Mouse (Mus musculus) heart, embryonic 15.5 days (tissue): ENCODE measurements at regions not wholly inside any gene's neighbourhood (a gene's known extent, or its start where the extent isn't known, plus 50 kb on each side); places are given as distances from the start of the nearest gene placed in this dataset.

ENCODE experiments used
- ATAC-seq: fragments of 200-750 bp; cut with Nextera tagmentation; replicated peaks from 2 replicates; pipeline ENCODE4 v1.8.0; 2017; ENCODE audit warnings: low read depth, moderate TSS enrichment; ENCODE audit not compliant: insufficient number of reproducible peaks, insufficient read depth, low FRiP score
- H3K27ac ChIP-seq: fragments of 300-500 bp; sonication (generic); 2 replicates; pipeline ENCODE4 v1.5.1; 2015; ENCODE audit warnings: mild to moderate bottlenecking, inconsistent platforms
- H3K27me3 ChIP-seq: fragments of 300-500 bp; sonication (generic); 2 replicates; pipeline ENCODE4 v1.6.1; 2015; ENCODE audit warnings: inconsistent platforms
- H3K36me3 ChIP-seq: fragments of 300-500 bp; sonication (generic); 2 replicates; pipeline ENCODE4 v1.6.1; 2015; ENCODE audit warnings: mild to moderate bottlenecking, inconsistent platforms
- H3K4me1 ChIP-seq: fragments of 300-500 bp; sonication (generic); replicated peaks from 2 replicates; pipeline ENCODE4 v1.6.1; 2015; ENCODE audit warnings: inconsistent platforms
- H3K4me2 ChIP-seq: fragments of 300-500 bp; sonication (generic); 2 replicates; pipeline ENCODE4 v1.6.1; 2015; ENCODE audit warnings: inconsistent platforms, mild to moderate bottlenecking, moderate library complexity
- H3K4me3 ChIP-seq: fragments of 300-500 bp; sonication (generic); 2 replicates; pipeline ENCODE4 v1.5.1; 2015; ENCODE audit warnings: mild to moderate bottlenecking, inconsistent platforms
- H3K9ac ChIP-seq: fragments of 300-500 bp; sonication (generic); 2 replicates; pipeline ENCODE4 v1.6.1; 2015; ENCODE audit warnings: mild to moderate bottlenecking, inconsistent platforms
- H3K9me3 ChIP-seq: fragments of 300-500 bp; sonication (generic); replicated peaks from 2 replicates; pipeline ENCODE4 v1.6.1; 2016; ENCODE audit warnings: inconsistent platforms
- WGBS: fragments of 180-500 bp; shearing (Covaris S2); methylation state at CpG from one replicate; pipeline ENCODE4 v1.1.7; 2015; ENCODE audit warnings: mixed read lengths; 5-methylcytosine and 5-hydroxymethylcytosine counted together

- H3K36me3 ChIP-seq, result no peaks in the 10 kb centered on the region
- ATAC-seq, result no peak
- no peak overlapping the region for H3K4me3 ChIP-seq
- H3K4me1 ChIP-seq, result peaks cover 7% of the 10 kb centered on the region; the same call in 1 of the 2 replicates
- 86% methylated on average over 10 of the region's 10 CpGs for WGBS
- no peak overlapping the region for H3K27ac ChIP-seq
- H3K27me3 ChIP-seq, result peaks cover 4% of the 10 kb centered on the region; the same call in 1 of the 2 replicates
- H3K9me3 ChIP-seq, result no peaks in the 10 kb centered on the region
- H3K9ac ChIP-seq, result no peak overlapping the region
- no peak overlapping the region for H3K4me2 ChIP-seq
Observed at GRCm38 (mm10) chr4:140423791-140424190, 177.2 kb upstream of the Igsf21 start.

DNA sequence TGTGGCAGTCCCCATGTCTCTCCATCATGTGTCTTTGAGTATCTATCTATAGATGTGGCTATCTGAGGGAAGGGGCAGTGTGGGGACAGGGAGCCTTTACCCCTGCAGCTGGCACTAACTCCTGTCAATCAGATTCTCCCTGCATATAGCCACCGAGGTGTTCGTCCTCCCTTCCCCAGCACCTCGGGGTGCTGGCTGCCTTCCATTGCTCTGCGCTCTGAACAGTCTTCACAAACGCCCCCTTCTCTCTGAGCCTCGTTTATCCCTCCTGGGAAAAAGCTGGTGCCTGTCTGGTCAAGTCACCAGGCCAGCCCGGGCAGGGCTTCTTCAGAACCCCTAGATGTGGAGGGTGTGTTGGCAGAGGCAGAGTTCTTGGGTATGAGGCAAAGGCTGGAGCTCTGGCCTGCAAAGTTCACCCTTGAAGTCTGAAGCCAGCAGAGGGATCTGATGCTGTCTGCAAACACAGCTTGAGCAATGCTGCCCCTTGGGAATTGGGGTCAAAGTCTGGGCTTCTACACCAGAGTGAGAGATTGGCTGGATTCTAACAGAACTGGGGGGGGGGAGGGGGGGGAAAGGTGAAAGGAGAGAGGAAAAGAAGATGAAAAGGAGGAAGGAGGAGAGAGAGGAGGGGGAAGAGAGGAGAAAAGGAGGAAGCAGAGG is 175.5 kb upstream of the Igsf21 start:
- Histone ChIP-seq H3K9ac (no peak overlapping the region), H3K36me3 (no peaks in the 10 kb centered on the region), H3K4me1 (peaks cover 7% of the 10 kb centered on the region; the same call in 1 of the 2 replicates), H3K4me2 (no peak overlapping the region), H3K27ac (no peak overlapping the region), H3K27me3 (peaks cover 4% of the 10 kb centered on the region; the same call in 1 of the 2 replicates), H3K9me3 (no peaks in the 10 kb centered on the region), H3K4me3 (no peak overlapping the region)
- WGBS, result 51% methylated on average over 7 of the region's 7 CpGs
- ATAC-seq, result no peak

DNA sequence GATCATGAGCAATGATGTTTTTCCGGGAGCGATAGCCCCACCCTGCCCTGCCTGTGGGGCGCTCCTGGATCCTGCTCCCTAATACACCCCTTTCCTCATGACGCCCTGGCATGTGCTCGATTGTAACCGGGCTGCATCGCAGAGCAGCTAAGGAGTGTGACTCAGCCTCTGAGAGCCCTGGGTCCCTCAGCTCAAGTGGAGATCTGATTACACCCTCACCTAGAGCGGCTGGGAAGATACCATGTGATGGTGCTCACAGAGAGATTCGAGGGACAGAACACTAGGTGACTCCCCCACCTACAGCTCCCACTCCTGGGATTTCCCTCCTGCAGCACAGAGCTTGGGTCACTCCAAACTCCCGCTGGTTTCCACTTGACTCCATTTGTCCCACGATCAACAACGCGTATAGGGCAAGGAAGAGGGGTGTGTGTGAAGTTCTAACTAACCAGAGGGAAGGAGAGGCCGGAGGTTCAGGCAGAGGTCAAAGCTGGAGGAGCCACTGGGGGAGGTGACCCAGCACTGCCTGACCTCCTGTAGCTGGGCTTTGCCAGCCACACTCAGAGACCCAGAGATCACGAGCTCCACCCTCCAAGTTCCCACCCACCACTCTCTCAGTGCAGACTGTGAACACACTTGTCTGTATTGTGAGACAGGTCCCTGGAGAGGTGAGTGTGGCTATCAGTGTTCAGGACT is 173.3 kb upstream of the Igsf21 start:
- H3K9me3 ChIP-seq, result no peaks in the 10 kb centered on the region
- peaks cover 4% of the 10 kb centered on the region; the same call in 1 of the 2 replicates for H3K27me3 ChIP-seq
- no peak overlapping the region; the same call in 1 of the 2 replicates for H3K9ac ChIP-seq
- 31% methylated on average over 15 of the region's 15 CpGs for WGBS
- no peak overlapping the region for H3K4me2 ChIP-seq
- no peak overlapping the region for H3K4me3 ChIP-seq
- no peaks in the 10 kb centered on the region for H3K36me3 ChIP-seq
- peaks cover 5% of the 10 kb centered on the region; the same call in 1 of the 2 replicates for H3K4me1 ChIP-seq
- H3K27ac ChIP-seq, result no peak overlapping the region
- no peak for ATAC-seq

GRCm38 (mm10) chr4:140412312-140412930 is 165.8 kb upstream of the Igsf21 start:
- no peak for ATAC-seq
- WGBS, result 73% methylated on average over 17 of the region's 17 CpGs
- Histone ChIP-seq H3K4me2 (no peak overlapping the region), H3K4me3 (no peak overlapping the region), H3K9ac (no peak overlapping the region), H3K27me3 (no peaks in the 10 kb centered on the region), H3K27ac (no peak overlapping the region), H3K9me3 (no peaks in the 10 kb centered on the region), H3K36me3 (no peaks in the 10 kb centered on the region), H3K4me1 (no peaks in the 10 kb centered on the region)

GRCm38 (mm10) chr4:140408446-140408845 is 161.9 kb upstream of the Igsf21 start:
- Histone ChIP-seq H3K4me1 (no peaks in the 10 kb centered on the region), H3K9me3 (no peaks in the 10 kb centered on the region), H3K27me3 (no peaks in the 10 kb centered on the region), H3K27ac (no peak overlapping the region), H3K9ac (no peak overlapping the region), H3K36me3 (no peaks in the 10 kb centered on the region), H3K4me2 (no peak overlapping the region), H3K4me3 (no peak overlapping the region)
- ATAC-seq, result no peak
- 82% methylated on average over 5 of the region's 5 CpGs for WGBS

GRCm38 (mm10) chr4:140406913-140407312 is 160.3 kb upstream of the Igsf21 start:
- H3K4me2 ChIP-seq, result no peak overlapping the region
- H3K4me1 ChIP-seq, result no peaks in the 10 kb centered on the region
- no peak for ATAC-seq
- H3K9ac ChIP-seq, result no peak overlapping the region
- H3K36me3 ChIP-seq, result no peaks in the 10 kb centered on the region
- WGBS, result 78% methylated on average over 4 of the region's 4 CpGs
- H3K27me3 ChIP-seq, result no peaks in the 10 kb centered on the region
- H3K9me3 ChIP-seq, result no peaks in the 10 kb centered on the region
- H3K4me3 ChIP-seq, result no peak overlapping the region
- H3K27ac ChIP-seq, result no peak overlapping the region

GRCm38 (mm10) chr4:140405993-140406881 is 159.7 kb upstream of the Igsf21 start:
- Histone ChIP-seq H3K4me1 (no peaks in the 10 kb centered on the region), H3K27me3 (no peaks in the 10 kb centered on the region), H3K4me3 (no peak overlapping the region), H3K4me2 (no peak overlapping the region), H3K27ac (no peak overlapping the region), H3K36me3 (no peaks in the 10 kb centered on the region), H3K9ac (no peak overlapping the region), H3K9me3 (no peaks in the 10 kb centered on the region)
- no peak for ATAC-seq
- 25% methylated on average over 7 of the region's 7 CpGs for WGBS

DNA sequence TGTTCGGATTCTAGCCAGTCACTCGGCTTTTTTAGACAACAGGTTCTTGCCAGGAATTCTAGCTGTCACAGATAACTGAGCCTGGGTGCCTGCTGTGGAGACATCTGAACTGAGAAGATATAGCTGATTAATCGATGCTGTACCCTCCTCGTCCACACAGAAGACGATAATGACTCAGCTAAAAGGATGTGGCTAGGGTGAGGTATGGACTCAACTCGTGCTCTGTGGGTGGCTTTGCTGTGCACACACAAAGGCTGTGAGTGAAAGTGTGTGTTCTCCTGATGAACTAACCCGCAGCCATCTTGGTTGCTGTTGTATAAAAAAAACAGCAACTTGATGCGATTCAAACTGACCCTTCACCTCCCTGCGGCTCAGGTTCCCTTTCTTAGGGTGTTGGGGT is 158.8 kb upstream of the Igsf21 start:
- Histone ChIP-seq H3K27ac (no peak overlapping the region), H3K9ac (no peak overlapping the region), H3K36me3 (no peaks in the 10 kb centered on the region), H3K9me3 (no peaks in the 10 kb centered on the region), H3K27me3 (no peaks in the 10 kb centered on the region), H3K4me3 (no peak overlapping the region), H3K4me1 (no peaks in the 10 kb centered on the region), H3K4me2 (no peak overlapping the region)
- 60% methylated on average over 9 of the region's 9 CpGs for WGBS
- no peak for ATAC-seq

DNA sequence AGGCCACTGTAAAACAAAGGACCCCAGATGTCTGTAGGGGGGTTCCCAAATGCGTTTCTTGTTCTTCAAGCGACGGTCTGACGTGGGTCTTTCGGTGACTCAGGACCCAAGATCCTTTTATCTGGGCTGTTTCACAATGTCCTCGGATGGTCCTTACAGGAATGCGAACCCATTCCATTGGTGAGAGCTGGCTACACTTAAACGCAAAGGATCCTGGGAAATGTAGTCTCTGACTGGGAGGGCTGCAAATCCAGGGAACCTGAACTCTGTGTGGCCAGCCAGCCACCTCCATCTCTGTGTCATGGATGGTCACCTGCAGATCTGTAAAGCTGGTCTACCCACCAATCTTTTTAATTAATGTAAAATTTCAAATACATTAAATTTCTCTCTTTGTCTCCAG is 156.5 kb upstream of the Igsf21 start:
- Histone ChIP-seq H3K27me3 (no peaks in the 10 kb centered on the region; the same call in 1 of the 2 replicates), H3K9me3 (no peaks in the 10 kb centered on the region), H3K4me1 (no peaks in the 10 kb centered on the region), H3K27ac (no peak overlapping the region), H3K4me2 (no peak overlapping the region), H3K4me3 (no peak overlapping the region), H3K9ac (no peak overlapping the region), H3K36me3 (no peaks in the 10 kb centered on the region)
- 40% methylated on average over 8 of the region's 8 CpGs for WGBS
- ATAC-seq, result no peak

DNA sequence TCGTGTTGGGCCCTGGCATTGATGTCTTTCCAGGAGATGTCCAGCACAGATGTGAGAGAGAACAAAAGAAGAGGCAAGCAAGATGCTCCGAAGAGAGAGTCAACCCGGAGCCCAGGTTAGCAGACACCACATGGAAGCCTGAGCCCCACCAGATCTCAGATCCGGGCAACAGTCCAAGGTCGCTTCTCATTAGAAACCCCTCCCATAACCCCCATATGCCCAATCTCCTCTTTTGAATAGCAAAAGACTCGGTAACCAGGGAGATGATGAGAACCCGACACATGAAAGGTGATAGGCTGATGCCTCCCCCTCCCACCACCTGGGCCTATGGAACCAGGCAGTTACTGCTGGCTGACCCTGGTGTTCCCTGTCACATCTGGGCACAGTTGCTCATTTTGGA is 155.7 kb upstream of the Igsf21 start:
- Histone ChIP-seq H3K9me3 (no peaks in the 10 kb centered on the region), H3K27me3 (no peaks in the 10 kb centered on the region; the same call in none of the 2 replicates), H3K36me3 (no peaks in the 10 kb centered on the region), H3K4me2 (no peak overlapping the region), H3K9ac (no peak overlapping the region), H3K4me3 (no peak overlapping the region), H3K4me1 (no peaks in the 10 kb centered on the region), H3K27ac (no peak overlapping the region)
- WGBS, result 79% methylated on average over 7 of the region's 7 CpGs
- ATAC-seq, result no peak

GRCm38 (mm10) chr4:140401632-140402031 is 155.0 kb upstream of the Igsf21 start:
- Histone ChIP-seq H3K4me1 (no peaks in the 10 kb centered on the region), H3K27me3 (no peaks in the 10 kb centered on the region; the same call in none of the 2 replicates), H3K36me3 (no peaks in the 10 kb centered on the region), H3K9me3 (no peaks in the 10 kb centered on the region), H3K4me3 (no peak overlapping the region), H3K27ac (no peak overlapping the region), H3K4me2 (no peak overlapping the region), H3K9ac (no peak overlapping the region)
- 85% methylated on average over 10 of the region's 10 CpGs for WGBS
- no peak for ATAC-seq
